Mouse (Mus musculus) liver, embryonic 11.5 days (tissue): ENCODE measurements around the gene Mab21l1. TPM values are rescaled to one million over a fixed set of nuclear protein-coding genes. Genes with fewer than 3 reads are reported as not detected.
A peak's percentile ranks its signal among the peaks of the same experiment; 100 is the strongest.

Experiments used
- ATAC-seq: fragments of 200-750 bp; cut with Nextera tagmentation; replicated peaks from 2 replicates; pipeline ENCODE4 v1.8.0; 2017; ENCODE audit warnings: moderate number of reproducible peaks, mild to moderate bottlenecking, moderate TSS enrichment, moderate library complexity; ENCODE audit not compliant: low FRiP score
- DNase-seq: peaks from one replicate; pipeline ENCODE4 v3.0.0-alpha.2; 2017; ENCODE audit warnings: low spot score
- H3K27ac ChIP-seq: fragments of 300-500 bp; sonication (generic); 2 replicates; pipeline ENCODE4 v1.5.1; 2014; ENCODE audit warnings: mild to moderate bottlenecking, low read depth, low read length, control low read depth
- H3K27me3 ChIP-seq: fragments of 300-500 bp; sonication (generic); replicated peaks from 2 replicates; pipeline ENCODE4 v1.6.1; 2014; ENCODE audit warnings: low read length, mixed read lengths; ENCODE audit not compliant: control insufficient read depth, insufficient read depth
- H3K36me3 ChIP-seq: fragments of 300-500 bp; sonication (generic); 2 replicates; pipeline ENCODE4 v1.6.1; 2014; ENCODE audit warnings: mild to moderate bottlenecking, low read length, moderate library complexity, mixed read lengths; ENCODE audit not compliant: control insufficient read depth, insufficient read depth
- H3K4me1 ChIP-seq: fragments of 300-500 bp; sonication (generic); replicated peaks from 2 replicates; pipeline ENCODE4 v1.6.1; 2014; ENCODE audit warnings: low read length, mixed read lengths; ENCODE audit not compliant: control insufficient read depth, insufficient read depth
- H3K4me2 ChIP-seq: fragments of 300-500 bp; sonication (generic); 2 replicates; pipeline ENCODE4 v1.6.1; 2014; ENCODE audit warnings: mild to moderate bottlenecking, control low read depth, moderate library complexity
- H3K4me3 ChIP-seq: fragments of 300-500 bp; sonication (generic); 2 replicates; pipeline ENCODE4 v1.5.1; 2014; ENCODE audit warnings: low read depth, low read length, control low read depth
- H3K9ac ChIP-seq: fragments of 300-500 bp; sonication (generic); 2 replicates; pipeline ENCODE4 v1.6.1; 2014; ENCODE audit warnings: low read depth, low read length, control low read depth
- H3K9me3 ChIP-seq: fragments of 300-500 bp; sonication (generic); 2 replicates; pipeline ENCODE4 v1.6.1; 2016; ENCODE audit warnings: low read length, inconsistent platforms, mixed read lengths; ENCODE audit not compliant: control insufficient read depth
- WGBS: fragments of 180-500 bp; shearing (Covaris S2); extraction: QIAGEN DNeasy Blood & Tissue Kit; methylation state at CpG from one replicate; pipeline ENCODE4 v1.1.7; 2014; 5-methylcytosine and 5-hydroxymethylcytosine counted together
- polyA plus RNA-seq: library from polyadenylated mRNA; unstranded; fragments of >200 nt; fragmentation: Nextera tagmentation; extraction: Ambion mirVana; gene quantifications from 2 replicates; pipeline ENCODE4 v1.2.1, GENCODE M21; 2014

Mab21l1 gene
- polyA plus RNA-seq, 1 experiment from 2014 or later = 1.8 TPM

DNA sequence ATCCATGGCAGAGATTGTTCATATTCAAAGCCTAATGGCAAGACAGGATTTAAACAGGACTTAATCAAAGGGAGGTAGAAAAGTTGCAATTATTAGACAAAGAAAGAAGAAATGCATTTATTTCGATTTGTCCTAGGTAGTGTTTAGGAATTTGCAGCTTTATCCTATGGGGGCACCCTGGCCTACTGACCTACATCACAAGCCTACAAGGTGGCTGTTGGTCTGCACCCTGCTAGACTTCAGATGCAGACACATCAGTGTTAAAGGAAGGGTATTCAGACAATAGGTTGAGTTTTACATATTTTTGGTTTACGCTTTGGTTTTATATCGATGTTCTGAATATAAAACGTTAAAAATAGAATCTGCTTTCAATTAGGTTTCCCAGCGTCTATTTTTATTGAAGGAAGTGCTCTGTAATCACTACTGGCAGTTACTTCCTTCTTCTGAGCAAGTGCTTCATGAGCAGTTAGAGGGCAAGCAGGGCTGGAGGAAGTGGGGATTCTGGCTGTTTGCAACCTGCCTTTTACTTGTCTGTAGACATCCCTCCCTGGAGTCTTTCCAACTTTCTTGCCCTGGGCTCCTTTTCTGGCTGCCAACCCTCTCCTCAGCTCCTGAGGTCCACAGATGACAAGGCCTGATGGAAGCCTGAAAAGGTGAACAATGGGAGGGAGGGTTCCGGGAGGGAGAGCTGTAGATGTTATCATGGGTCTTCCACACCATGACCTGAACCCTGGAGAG lies 34.5 kb downstream of the Mab21l1 start:
- Histone ChIP-seq H3K4me1 (no peaks in the 10 kb centered on the region; the same call in 1 of the 2 replicates), H3K9me3 (no peaks in the 10 kb centered on the region), H3K36me3 (no peaks in the 10 kb centered on the region), H3K27me3 (no peaks in the 10 kb centered on the region), H3K4me2 (no peak overlapping the region), H3K4me3 (no peak overlapping the region), H3K9ac (no peak overlapping the region), H3K27ac (no peak overlapping the region)
- WGBS = 37% methylated on average over 6 of the region's 6 CpGs
- no peak for DNase-seq
- no peak for ATAC-seq

DNA sequence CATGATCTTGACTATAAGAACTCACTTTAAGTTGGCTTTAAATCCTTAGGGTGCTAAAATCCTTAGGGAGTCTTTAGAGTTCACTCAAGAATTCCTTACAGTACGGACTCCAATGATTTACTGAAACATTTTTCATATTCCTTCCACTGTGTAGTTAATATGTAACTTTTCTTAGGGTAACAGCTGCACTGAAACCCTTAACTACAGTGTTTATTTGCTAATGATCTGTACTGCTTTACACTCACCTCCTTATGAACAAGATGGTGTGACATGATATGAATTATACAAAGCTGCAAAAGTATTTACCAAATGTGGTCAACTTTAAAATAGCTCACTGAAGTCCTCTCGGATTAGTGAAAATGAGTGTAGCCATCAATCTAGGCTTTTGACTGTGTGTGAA lies 35.8 kb downstream of the Mab21l1 start:
- Histone ChIP-seq H3K27ac (no peak overlapping the region), H3K4me3 (no peak overlapping the region), H3K27me3 (no peaks in the 10 kb centered on the region), H3K36me3 (no peaks in the 10 kb centered on the region), H3K4me1 (no peaks in the 10 kb centered on the region; the same call in 1 of the 2 replicates), H3K4me2 (no peak overlapping the region), H3K9me3 (no peaks in the 10 kb centered on the region), H3K9ac (no peak overlapping the region)
- ATAC-seq (no peak), DNase-seq (no peak)
- WGBS = 84% methylated on average over 2 of the region's 2 CpGs

DNA sequence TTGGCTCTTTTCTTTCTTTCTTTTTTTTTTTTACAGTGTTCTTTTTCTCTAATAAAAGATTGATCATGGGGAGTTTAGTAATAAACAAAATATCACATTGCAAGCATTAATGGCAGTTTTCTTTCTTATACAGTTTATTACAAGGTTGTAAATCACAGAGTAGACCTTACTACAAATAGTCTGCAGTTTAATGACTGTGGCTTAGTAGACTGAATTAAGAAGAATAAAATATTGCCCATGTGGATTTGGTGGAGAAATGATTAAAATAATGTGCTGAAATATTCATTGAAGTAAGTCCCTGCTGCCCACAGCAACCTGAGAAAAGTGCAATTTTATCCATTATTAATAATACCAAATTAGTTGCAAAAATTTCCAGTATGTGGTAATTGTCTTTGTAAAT lies 37.3 kb downstream of the Mab21l1 start:
- H3K36me3 ChIP-seq = no peaks in the 10 kb centered on the region
- H3K9ac ChIP-seq = no peak overlapping the region
- no peak for ATAC-seq
- H3K4me1 ChIP-seq = no peaks in the 10 kb centered on the region; the same call in 1 of the 2 replicates
- no peak overlapping the region for H3K4me3 ChIP-seq
- no peak overlapping the region for H3K4me2 ChIP-seq
- H3K27me3 ChIP-seq = no peaks in the 10 kb centered on the region
- no peak for DNase-seq
- H3K9me3 ChIP-seq = no peaks in the 10 kb centered on the region
- no peak overlapping the region for H3K27ac ChIP-seq

DNA sequence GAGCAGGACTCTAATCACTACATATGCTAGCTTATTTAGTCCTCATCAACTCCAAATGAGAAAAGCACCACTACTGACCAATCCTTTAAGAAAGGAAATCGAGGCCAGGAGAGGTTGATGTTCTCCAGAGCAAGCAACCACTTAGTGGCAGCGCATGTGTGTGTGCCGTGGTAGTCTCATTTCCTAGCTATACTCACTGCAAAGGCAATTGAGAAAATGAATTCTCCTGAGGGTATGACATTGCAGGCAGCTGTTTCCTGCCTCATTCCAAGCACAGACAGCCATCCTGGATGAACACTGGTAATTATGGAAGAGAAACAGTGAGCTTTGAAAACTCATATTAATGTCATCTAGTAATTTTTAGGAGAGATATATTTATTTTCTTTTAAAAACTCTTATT lies 42.6 kb downstream of the Mab21l1 start:
- H3K36me3 ChIP-seq = no peaks in the 10 kb centered on the region
- no peak overlapping the region for H3K4me2 ChIP-seq
- H3K9ac ChIP-seq = no peak overlapping the region
- H3K27ac ChIP-seq = no peak overlapping the region
- H3K9me3 ChIP-seq = no peaks in the 10 kb centered on the region
- no peak overlapping the region for H3K4me3 ChIP-seq
- DNase-seq (no peak), ATAC-seq (no peak)
- H3K27me3 ChIP-seq = no peaks in the 10 kb centered on the region
- WGBS = 72% methylated on average over 3 of the region's 3 CpGs
- H3K4me1 ChIP-seq = peaks cover 7% of the 10 kb centered on the region; the same call in 1 of the 2 replicates

DNA sequence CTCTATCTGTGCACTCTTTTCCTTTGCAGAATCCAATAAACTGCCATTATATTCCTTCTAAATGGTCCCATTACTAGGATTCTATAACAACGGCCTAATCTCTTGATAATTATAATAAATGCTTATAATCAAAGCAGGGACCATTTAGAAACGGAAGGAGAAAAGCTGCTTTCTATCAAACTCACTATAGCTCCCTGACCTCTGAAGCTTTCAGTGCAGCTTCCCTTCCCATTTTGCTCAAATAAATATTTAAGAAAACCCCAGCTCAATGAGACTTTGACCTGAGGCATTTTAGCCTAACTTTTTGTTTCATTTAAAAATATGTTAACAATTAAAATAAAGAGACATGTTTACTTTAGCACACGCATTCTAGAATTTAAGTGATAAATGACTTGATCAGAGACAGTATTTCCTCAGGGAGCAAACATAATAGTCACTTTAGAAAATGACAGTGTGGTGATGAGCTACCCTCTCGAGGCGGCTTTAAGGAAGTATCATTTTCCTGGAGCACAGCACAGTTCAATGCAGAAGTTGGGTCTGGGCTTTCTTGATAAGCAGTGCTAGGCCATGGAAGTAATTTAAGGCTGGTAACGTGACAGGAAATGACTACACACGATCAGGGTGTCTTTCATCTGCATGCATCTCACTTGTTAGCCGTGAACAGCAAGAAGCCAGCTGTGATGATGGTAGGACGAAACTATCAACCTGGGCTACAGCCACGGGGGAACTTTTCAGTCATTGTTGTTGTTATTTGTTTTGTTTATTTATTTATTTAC lies 46.4 kb downstream of the Mab21l1 start:
- no peak for DNase-seq
- WGBS = 27% methylated on average over 10 of the region's 10 CpGs
- no peaks in the 10 kb centered on the region for H3K36me3 ChIP-seq
- H3K27me3 ChIP-seq = no peaks in the 10 kb centered on the region
- H3K9ac ChIP-seq = no peak overlapping the region
- H3K27ac ChIP-seq = no peak overlapping the region; the same call in 1 of the 2 replicates
- peak; percentile 90 for ATAC-seq
- H3K9me3 ChIP-seq = no peaks in the 10 kb centered on the region
- H3K4me3 ChIP-seq = no peak overlapping the region
- H3K4me1 ChIP-seq = peaks cover 9% of the 10 kb centered on the region; the same call in 1 of the 2 replicates
- H3K4me2 ChIP-seq = peak overlapping the region; percentile 42

DNA sequence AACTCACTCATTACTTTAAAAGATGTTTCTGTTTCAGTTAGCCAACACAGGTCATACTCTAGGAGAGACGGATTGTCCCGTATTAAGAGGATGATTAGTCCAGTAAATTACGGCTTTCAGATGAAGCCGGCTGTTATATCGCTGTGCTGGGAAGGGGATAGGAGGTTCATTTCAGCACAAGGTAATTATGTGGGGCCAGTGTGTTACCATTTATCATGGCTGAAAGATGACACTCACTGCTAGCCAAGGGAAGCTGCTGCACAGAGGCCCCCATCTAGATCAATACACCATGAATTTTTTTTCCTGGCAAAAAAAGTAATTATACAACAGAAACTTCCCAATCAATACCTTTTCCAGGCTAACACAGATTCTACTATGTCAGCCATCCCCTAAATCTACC lies 47.9 kb downstream of the Mab21l1 start:
- H3K9me3 ChIP-seq = no peaks in the 10 kb centered on the region
- no peak for DNase-seq
- H3K4me2 ChIP-seq = no peak overlapping the region
- H3K27me3 ChIP-seq = no peaks in the 10 kb centered on the region
- 63% methylated on average over 5 of the region's 5 CpGs for WGBS
- peaks cover 12% of the 10 kb centered on the region; the same call in 1 of the 2 replicates for H3K4me1 ChIP-seq
- no peak overlapping the region for H3K9ac ChIP-seq
- no peak overlapping the region for H3K27ac ChIP-seq
- no peak overlapping the region for H3K4me3 ChIP-seq
- no peak for ATAC-seq
- no peaks in the 10 kb centered on the region for H3K36me3 ChIP-seq
